Mouse (Mus musculus): ENCODE data around the gene Sgms1.
"Not testable (repeated sequence)": the region's sequence is repeated elsewhere in the genome, so short reads cannot be mapped to it uniquely, and the experiment has no call there.

DNA sequence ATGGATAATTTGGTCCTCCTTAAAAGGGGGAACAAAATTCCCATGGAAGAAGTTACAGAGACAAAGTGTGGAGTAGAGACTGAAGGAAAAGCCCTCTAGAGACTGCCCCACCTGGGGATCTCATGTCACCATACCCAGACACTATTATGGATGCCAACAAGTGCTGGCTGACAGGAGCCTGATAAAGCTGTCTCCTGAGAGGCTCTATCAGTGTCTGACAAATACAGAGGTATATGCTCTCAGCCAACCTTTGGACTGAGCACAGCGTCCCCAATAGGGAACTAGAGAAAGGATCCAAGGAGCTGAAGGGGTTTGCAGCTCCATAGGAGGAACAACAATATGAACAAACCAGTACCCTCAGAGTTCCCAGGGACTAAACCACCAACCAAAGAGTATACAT, 304.7 kb downstream of the Sgms1 start:
- TF ChIP-seq POLR2A (IDR thresholded peaks at IDR 0.05; ENCODE audit: control insufficient read depth, low read depth, low read length); CTCF (IDR thresholded peaks at IDR 0.05; ENCODE audit: control insufficient read depth, insufficient read depth, insufficient replicate concordance, low read depth, low read length): not testable (repeated sequence)

All from testis, adult 2 months (tissue).